Mouse (Mus musculus) stomach, postnatal 0 days (tissue): ENCODE measurements around the gene Ccnjl.

Source experiments
- CTCF ChIP-seq: IDR thresholded peaks from 2 replicates; pipeline ENCODE4 v1.5.1; 2016; ENCODE audit warnings: antibody characterized with exemption, low read depth, mild to moderate bottlenecking, moderate library complexity
- EP300 ChIP-seq: optimal IDR thresholded peaks from 2 replicates; pipeline ENCODE3; 2016; ENCODE audit warnings: antibody characterized with exemption

DNA sequence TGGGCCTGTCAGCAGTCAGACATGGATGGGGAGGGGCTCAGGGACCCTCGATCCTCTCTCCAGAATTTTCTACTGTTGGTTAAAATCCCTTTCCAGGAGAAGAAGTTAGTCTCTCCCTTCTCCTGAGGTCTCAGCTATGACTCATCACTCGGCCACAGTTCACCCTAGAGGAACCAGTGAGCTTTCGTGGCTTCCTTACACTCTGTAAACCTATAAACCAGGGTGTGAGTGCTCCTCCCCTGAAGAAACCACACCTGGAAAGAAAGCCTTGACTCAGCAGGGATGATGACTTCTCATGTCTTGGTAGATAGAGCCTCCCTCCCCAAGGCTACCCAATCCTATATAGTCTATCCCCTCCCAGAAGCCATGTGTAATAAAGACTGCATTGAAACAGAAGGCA, 23.2 kb downstream of the Ccnjl start:
- TF ChIP-seq CTCF (no peak), EP300 (no peak)
